Mouse (Mus musculus) midbrain, embryonic 11.5 days (tissue): ENCODE measurements around the gene Rex1bd. TPM values are rescaled to one million over a fixed set of nuclear protein-coding genes. Genes with fewer than 3 reads are reported as not detected.

Experiments
- ATAC-seq: fragments of 200-750 bp; cut with Nextera tagmentation; 2 replicates; pipeline ENCODE4 v1.8.0; 2017; ENCODE audit warnings: moderate TSS enrichment, moderate library complexity; ENCODE audit not compliant: low FRiP score
- DNase-seq: peaks from one replicate; pipeline ENCODE4 v3.0.0; 2015; ENCODE audit warnings: low spot score; ENCODE audit errors: missing footprints
- H3K27ac ChIP-seq: fragments of 300-500 bp; sonication (generic); 2 replicates; pipeline ENCODE4 v1.5.1; 2014; ENCODE audit warnings: low read depth, low read length
- H3K27me3 ChIP-seq: fragments of 300-500 bp; sonication (generic); 2 replicates; pipeline ENCODE4 v1.6.1; 2014; ENCODE audit warnings: mild to moderate bottlenecking, low read length, moderate library complexity, mixed read lengths; ENCODE audit not compliant: control insufficient read depth, insufficient read depth
- H3K36me3 ChIP-seq: fragments of 300-500 bp; sonication (generic); 2 replicates; pipeline ENCODE4 v1.6.1; 2014; ENCODE audit warnings: mild to moderate bottlenecking, low read length, moderate library complexity, mixed read lengths; ENCODE audit not compliant: control insufficient read depth, insufficient read depth
- H3K4me1 ChIP-seq: fragments of 300-500 bp; sonication (generic); 2 replicates; pipeline ENCODE4 v1.6.1; 2014; ENCODE audit warnings: low read length; ENCODE audit not compliant: control insufficient read depth, insufficient read depth
- H3K4me2 ChIP-seq: fragments of 300-500 bp; sonication (generic); 2 replicates; pipeline ENCODE4 v1.6.1; 2014; ENCODE audit warnings: mild to moderate bottlenecking, moderate library complexity
- H3K4me3 ChIP-seq: fragments of 300-500 bp; sonication (generic); 2 replicates; pipeline ENCODE4 v1.5.1; 2014; ENCODE audit warnings: low read depth, low read length
- H3K9ac ChIP-seq: fragments of 300-500 bp; sonication (generic); 2 replicates; pipeline ENCODE4 v1.6.1; 2014; ENCODE audit warnings: low read length
- H3K9me3 ChIP-seq: fragments of 300-500 bp; sonication (generic); 2 replicates; pipeline ENCODE4 v1.6.1; 2016; ENCODE audit warnings: low read length; ENCODE audit not compliant: control insufficient read depth
- WGBS: fragments of 180-500 bp; shearing (Covaris S2); extraction: QIAGEN DNeasy Blood & Tissue Kit; methylation state at CpG from one replicate; pipeline ENCODE4 v1.1.7; 2014; 5-methylcytosine and 5-hydroxymethylcytosine counted together
- polyA plus RNA-seq: library from polyadenylated mRNA; unstranded; fragments of >200 nt; fragmentation: Nextera tagmentation; extraction: Ambion mirVana; gene quantifications from 2 replicates; pipeline ENCODE4 v1.2.1, GENCODE M21; 2014

Rex1bd gene
- polyA plus RNA-seq, 1 experiment from 2014 or later: 129 TPM

DNA sequence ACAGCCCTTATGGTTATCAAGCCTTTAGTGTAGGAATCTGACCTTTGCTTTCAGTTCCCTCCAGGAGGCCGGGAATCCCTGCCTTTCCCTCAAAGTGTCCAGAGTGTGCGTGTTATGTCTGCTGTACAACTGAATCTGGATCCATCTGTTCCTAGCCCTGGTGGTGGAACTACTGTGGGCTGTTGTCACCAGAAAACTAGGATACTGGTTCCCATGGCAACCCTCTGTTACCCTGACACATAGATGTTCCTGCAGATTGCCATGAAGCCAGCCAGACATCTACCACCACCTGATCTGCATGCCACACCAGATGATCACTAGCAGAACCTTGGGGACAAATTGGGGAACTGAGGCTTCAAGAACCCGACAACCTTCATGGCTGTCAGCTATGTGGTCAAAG lies 24.6 kb downstream of the Rex1bd start:
- DNase-seq (no peak), ATAC-seq (no peak)
- Histone ChIP-seq H3K27ac (no peak overlapping the region), H3K4me2 (no peak overlapping the region), H3K27me3 (peaks cover 26% of the 10 kb centered on the region), H3K36me3 (no peaks in the 10 kb centered on the region), H3K9me3 (no peaks in the 10 kb centered on the region), H3K9ac (no peak overlapping the region), H3K4me1 (0 out of 2 replicates have a peak, but pooled peaks cover 2% of the 10 kb centered on the region), H3K4me3 (no peak overlapping the region)
- 86% methylated on average over 3 of the region's 3 CpGs for WGBS

DNA sequence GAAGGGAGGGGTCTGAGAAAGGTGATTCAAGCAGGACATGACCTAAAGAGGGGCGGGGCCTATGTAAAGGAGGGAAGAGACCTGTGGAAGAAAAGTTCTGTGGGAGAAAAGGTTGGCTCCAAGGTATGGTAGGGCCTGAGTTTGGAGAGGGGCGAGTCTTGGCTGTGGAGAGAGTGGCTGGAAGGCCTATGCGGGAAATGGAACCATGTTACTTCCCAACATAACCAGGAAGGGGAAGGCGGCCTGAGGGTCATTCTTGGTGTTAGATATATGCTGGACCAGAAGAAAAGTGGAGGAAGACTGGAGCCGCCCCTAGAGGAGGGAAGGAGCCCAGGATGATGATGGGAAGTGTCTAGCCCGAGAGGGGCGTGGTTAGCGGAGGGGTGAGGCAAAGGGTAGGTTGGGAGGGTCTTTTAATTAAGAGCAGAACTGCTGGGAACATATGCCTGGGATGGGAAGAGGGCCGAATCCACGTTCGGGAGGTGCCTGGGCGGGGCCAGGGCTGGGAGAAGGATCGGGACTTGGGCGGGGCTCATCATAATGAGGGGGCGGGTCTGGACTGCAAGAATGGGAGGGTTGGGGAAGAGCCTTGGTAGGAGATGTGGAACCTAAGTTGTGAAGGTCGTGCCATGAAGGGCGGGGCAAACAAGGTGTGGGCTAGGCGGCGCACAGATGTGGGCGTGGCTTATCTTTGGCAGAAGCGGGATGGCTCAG lies 29.1 kb downstream of the Rex1bd start:
- H3K27ac ChIP-seq: no peak overlapping the region

DNA sequence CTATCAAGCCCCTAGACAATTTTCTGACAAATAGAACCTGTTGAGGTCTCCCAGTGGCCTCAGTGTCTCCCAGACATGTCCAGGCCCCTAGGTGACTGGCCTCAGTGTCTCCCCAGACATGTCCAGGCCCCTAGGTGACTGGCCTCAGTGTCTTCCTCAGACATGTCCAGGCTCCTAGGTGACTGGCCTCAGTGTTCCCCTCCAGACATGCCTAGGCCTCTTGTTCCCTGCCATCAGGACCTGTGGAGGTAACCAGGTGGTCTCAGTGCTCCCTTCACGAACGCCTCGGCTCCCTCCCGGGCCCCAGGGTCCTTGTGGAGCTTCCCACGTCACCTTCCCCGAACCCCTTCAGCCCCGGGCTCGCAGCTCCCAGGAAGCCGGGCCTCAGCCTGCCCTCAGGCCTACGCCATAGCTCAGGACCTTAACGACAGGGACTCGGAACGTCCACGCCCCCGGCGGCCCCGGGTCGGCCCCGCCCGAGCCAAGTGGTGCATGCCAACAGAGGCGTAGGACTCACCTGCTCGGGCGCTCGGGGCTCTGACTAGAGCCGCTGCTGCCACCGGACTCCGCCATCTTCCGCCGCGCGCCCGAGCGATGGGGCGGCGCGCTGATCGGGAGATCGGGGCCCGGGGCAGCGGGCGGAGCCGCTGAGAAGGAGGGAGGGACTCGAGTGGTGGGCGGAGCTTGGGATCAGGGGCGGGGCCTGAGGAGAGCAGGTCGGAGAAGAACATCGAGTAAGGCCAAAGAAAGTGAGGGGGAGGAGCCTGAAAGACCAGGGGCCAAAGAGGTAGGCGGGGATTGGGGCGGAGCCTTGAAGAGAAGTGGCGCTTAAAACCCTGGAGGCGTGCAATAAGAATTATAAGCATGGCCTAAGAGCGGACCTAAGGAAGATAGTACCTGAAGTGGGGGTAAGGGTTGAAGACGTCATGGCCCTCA lies 30.0 kb downstream of the Rex1bd start, which contains the start of gene Klhl26:
Klhl26 (minus strand) TSS at position 636 of the 936 bp plus-strand sequence.
- H3K9me3 ChIP-seq: no peaks in the 10 kb centered on the region
- H3K9ac ChIP-seq: peak within 1 kb of the TSS; percentile 88
- H3K27me3 ChIP-seq: peaks cover 3% of the 10 kb centered on the region
- peak; percentile 89 for ATAC-seq
- peak within 1 kb of the TSS; percentile 88 for H3K4me2 ChIP-seq
- peaks cover 8% of the 10 kb centered on the region for H3K4me1 ChIP-seq
- H3K27ac ChIP-seq: no peak within 1 kb of the TSS
- peak within 1 kb of the TSS; percentile 57 for H3K4me3 ChIP-seq
- WGBS: under 1% methylated on average over 53 of the region's 53 CpGs
- peak; percentile 99 for DNase-seq
- H3K36me3 ChIP-seq: no peaks in the 10 kb centered on the region

More for the DNA sequence above, 29.1 kb downstream of the Rex1bd start:
- Histone ChIP-seq H3K9ac (no peak overlapping the region), H3K4me1 (peaks cover 8% of the 10 kb centered on the region), H3K4me2 (peak overlapping the region; percentile 88), H3K36me3 (no peaks in the 10 kb centered on the region), H3K27me3 (peaks cover 3% of the 10 kb centered on the region), H3K9me3 (no peaks in the 10 kb centered on the region), H3K4me3 (peak overlapping the region; percentile 57)
- peak; percentile 49 for ATAC-seq
- 3% methylated on average over 21 of the region's 21 CpGs for WGBS
- DNase-seq: peak; percentile 87

DNA sequence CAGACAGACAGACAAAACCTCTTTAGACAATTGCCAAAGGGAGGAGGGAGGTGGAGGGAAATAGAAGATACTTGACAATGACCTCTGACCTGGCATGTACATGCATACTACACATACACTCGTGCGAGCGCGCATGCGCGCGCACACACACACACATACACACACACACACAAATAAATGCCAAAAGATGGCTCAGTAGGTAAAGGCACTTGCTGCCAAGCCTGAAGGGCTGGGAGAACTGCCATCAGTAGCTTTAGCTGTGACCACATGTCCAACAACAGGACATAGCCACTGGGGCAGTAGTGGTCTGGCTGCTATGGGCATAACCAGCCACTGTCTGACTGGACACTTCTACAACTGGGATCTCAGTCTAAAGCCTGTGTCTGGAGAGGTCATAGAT lies 34.7 kb downstream of the Rex1bd start:
- no peak overlapping the region for H3K4me3 ChIP-seq
- H3K27me3 ChIP-seq: no peaks in the 10 kb centered on the region
- DNase-seq: peak; percentile 57
- H3K9me3 ChIP-seq: no peaks in the 10 kb centered on the region
- no peak overlapping the region for H3K4me2 ChIP-seq
- no peaks in the 10 kb centered on the region for H3K36me3 ChIP-seq
- no peak for ATAC-seq
- H3K27ac ChIP-seq: no peak overlapping the region
- WGBS: 98% methylated on average over 7 of the region's 7 CpGs
- peaks cover 6% of the 10 kb centered on the region for H3K4me1 ChIP-seq
- no peak overlapping the region for H3K9ac ChIP-seq

DNA sequence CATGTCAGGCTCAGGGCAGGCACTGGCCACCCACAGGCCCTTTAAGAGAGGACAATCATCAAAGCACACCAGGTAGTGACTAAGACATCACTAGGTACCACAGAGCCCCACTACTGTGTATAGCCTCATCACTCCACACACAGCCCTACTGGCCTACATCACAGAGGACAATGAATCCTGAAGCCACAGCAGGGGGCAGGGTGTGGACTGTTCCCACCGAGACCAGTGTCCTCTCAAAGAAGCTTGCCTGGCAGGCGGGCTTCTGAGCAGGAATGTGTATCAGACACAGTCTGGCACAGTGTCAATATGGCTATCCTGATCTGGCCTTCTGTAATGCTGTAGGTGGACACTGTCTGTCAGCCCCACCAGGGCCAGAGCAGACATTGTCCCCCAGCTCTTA lies 36.6 kb downstream of the Rex1bd start:
- ATAC-seq (no peak), DNase-seq (peak; percentile 37)
- H3K4me1 ChIP-seq: no peaks in the 10 kb centered on the region
- 60% methylated on average over 2 of the region's 2 CpGs for WGBS
- no peak overlapping the region for H3K4me3 ChIP-seq
- H3K27me3 ChIP-seq: no peaks in the 10 kb centered on the region
- H3K36me3 ChIP-seq: no peaks in the 10 kb centered on the region
- no peak overlapping the region for H3K4me2 ChIP-seq
- no peak overlapping the region for H3K27ac ChIP-seq
- H3K9ac ChIP-seq: no peak overlapping the region
- H3K9me3 ChIP-seq: no peaks in the 10 kb centered on the region

DNA sequence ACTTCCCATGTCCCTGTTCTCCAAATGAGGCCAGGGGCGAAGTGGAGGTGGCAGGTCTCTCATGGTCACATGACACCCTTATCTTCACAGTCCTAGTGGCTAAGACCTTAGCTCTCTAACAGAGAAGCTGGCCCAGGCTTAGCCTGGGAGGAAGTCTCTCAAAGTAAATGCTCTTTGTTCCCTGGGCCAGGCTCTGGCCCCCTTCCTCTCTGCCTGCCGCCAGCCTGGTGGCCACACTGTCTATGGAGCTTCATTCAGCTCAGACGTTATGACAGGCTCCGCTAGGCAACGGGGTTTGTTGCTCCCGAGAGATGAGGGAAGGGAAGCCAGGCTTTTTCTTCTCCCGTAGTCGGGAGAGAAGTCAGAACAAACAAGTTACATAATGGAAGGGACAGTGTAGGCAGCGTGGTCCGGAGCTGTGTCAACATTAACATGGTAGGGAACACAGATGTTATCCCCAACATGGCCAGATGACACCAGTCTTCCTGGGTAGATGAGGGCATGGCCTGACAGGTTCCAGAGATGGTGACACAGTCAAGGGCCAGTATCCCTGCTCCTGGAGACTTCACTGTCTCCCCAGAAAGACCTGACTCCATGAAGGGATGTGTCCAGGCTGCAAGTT lies 37.1 kb downstream of the Rex1bd start:
- no peak overlapping the region for H3K27ac ChIP-seq
- no peak for ATAC-seq

DNA sequence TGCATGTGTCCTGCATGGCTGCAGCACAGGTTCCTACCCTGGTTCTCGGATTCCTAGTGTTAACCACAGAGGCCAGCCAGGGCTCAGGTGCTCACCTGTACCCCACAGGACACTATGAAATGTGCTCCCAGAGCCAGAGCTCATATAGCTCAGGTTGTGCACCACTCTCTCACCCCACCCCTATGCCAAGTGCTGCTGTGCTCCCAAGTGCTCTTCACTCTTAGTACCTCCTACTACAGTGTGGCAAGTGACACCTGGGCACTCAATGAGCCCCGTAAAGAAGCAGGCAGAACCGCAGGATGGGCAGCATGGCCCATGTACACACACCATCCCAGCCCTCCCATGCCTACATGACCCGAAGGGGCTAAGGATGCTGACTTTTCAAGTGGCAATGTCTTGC lies 37.8 kb downstream of the Rex1bd start:
- H3K9me3 ChIP-seq: no peaks in the 10 kb centered on the region
- H3K27ac ChIP-seq: no peak overlapping the region
- H3K4me1 ChIP-seq: no peaks in the 10 kb centered on the region
- no peak overlapping the region for H3K4me3 ChIP-seq
- H3K9ac ChIP-seq: no peak overlapping the region
- WGBS: 90% methylated on average over 4 of the region's 4 CpGs
- H3K27me3 ChIP-seq: no peaks in the 10 kb centered on the region
- H3K36me3 ChIP-seq: no peaks in the 10 kb centered on the region
- DNase-seq: peak; percentile 80
- ATAC-seq: no peak
- no peak overlapping the region for H3K4me2 ChIP-seq

More for the DNA sequence above, 37.1 kb downstream of the Rex1bd start:
- peak; percentile 82 for DNase-seq
- Histone ChIP-seq H3K9me3 (no peaks in the 10 kb centered on the region), H3K9ac (no peak overlapping the region), H3K4me1 (no peaks in the 10 kb centered on the region), H3K27me3 (no peaks in the 10 kb centered on the region), H3K4me2 (no peak overlapping the region), H3K36me3 (no peaks in the 10 kb centered on the region), H3K4me3 (no peak overlapping the region)
- WGBS: 60% methylated on average over 10 of the region's 10 CpGs

DNA sequence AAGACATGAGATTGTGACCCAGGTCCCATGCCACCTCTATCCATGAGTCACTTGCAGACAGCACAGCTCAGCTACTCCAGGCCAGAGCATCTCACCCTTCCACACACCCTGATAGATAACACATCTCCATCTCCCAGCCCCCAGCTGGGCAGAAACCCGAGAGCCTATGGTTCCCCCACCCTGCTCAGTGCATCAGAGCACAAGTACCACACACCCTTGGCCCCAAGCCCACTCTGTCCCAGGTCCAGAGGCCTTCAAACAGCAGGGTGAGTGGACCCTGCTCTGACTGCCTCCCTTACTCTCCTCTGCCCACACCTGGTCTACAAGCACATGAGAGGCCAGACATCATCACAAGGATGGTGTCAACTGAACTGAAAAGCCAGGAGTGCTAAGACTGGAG lies 38.6 kb downstream of the Rex1bd start:
- no peaks in the 10 kb centered on the region for H3K4me1 ChIP-seq
- ATAC-seq: no peak
- H3K4me2 ChIP-seq: no peak overlapping the region
- no peak overlapping the region for H3K9ac ChIP-seq
- no peaks in the 10 kb centered on the region for H3K9me3 ChIP-seq
- 88% methylated on average over 1 of the region's 1 CpGs for WGBS
- H3K4me3 ChIP-seq: no peak overlapping the region
- DNase-seq: peak; percentile 37
- H3K27ac ChIP-seq: no peak overlapping the region
- no peaks in the 10 kb centered on the region for H3K36me3 ChIP-seq
- no peaks in the 10 kb centered on the region for H3K27me3 ChIP-seq
